Mouse (Mus musculus) C2C12 (cell line): ENCODE measurements around the gene Ttc30a2. TPM values are rescaled to one million over a fixed set of nuclear protein-coding genes. Genes with fewer than 3 reads are reported as not detected.

ENCODE experiments used
- H3K27me3 ChIP-seq: one replicate; pipeline ENCODE4 v1.6.1; 2011; ENCODE audit not compliant: control insufficient read depth, insufficient read depth, insufficient read length
- H3K36me3 ChIP-seq: one replicate; pipeline ENCODE4 v1.6.1; 2011; ENCODE audit not compliant: control insufficient read depth, insufficient read depth
- H3K4me3 ChIP-seq: one replicate; pipeline ENCODE4 v1.5.1; 2011; ENCODE audit warnings: mild to moderate bottlenecking, control low read depth; ENCODE audit not compliant: poor library complexity, insufficient read depth, severe bottlenecking
- H3K79me2 ChIP-seq: one replicate; pipeline ENCODE4 v1.6.1; 2011; ENCODE audit not compliant: control insufficient read depth, insufficient read depth
- H3K79me3 ChIP-seq: one replicate; pipeline ENCODE4 v1.6.1; 2011; ENCODE audit warnings: low read depth, control low read depth
- H3ac ChIP-seq: one replicate; pipeline ENCODE3; 2011; ENCODE audit warnings: low read depth; ENCODE audit not compliant: control insufficient read depth, insufficient read length
- CEBPB ChIP-seq: IDR thresholded peaks from one replicate; pipeline ENCODE4 v1.6.1; 2011; ENCODE audit warnings: low read depth, mild to moderate bottlenecking, control low read depth, moderate library complexity
- CTCF ChIP-seq: IDR thresholded peaks from one replicate; pipeline ENCODE4 v1.5.1; 2011; ENCODE audit not compliant: control insufficient read depth, insufficient read depth, insufficient read length
- FOSL1 ChIP-seq: IDR thresholded peaks from one replicate; pipeline ENCODE4 v1.8.0; 2011; ENCODE audit warnings: mild to moderate bottlenecking, low read length; ENCODE audit not compliant: poor library complexity, insufficient read depth, severe bottlenecking
- MAX ChIP-seq: IDR thresholded peaks from one replicate; pipeline ENCODE4 v1.6.1; 2011; ENCODE audit warnings: mild to moderate bottlenecking, control low read depth
- MYOD1 ChIP-seq: IDR thresholded peaks from one replicate; pipeline ENCODE4 v1.6.1; 2011; ENCODE audit warnings: low read depth; ENCODE audit not compliant: control insufficient read depth, insufficient read length
- MYOG ChIP-seq: IDR thresholded peaks from one replicate; pipeline ENCODE4 v1.6.1; 2011; ENCODE audit not compliant: control insufficient read depth, insufficient read length; ENCODE audit errors: extremely low read depth
- USF1 ChIP-seq: IDR thresholded peaks from one replicate; pipeline ENCODE4 v1.6.1; 2011; ENCODE audit warnings: low read depth, mild to moderate bottlenecking, control low read depth, moderate library complexity
- polyA plus RNA-seq: library from polyadenylated mRNA; unstranded; fragments of >200 nt; fragmentation: generic; extraction: Trizol; gene quantifications from one replicate; pipeline ENCODE4 v1.2.1, GENCODE M21; 2012; ENCODE audit warnings: missing spikeins

Gene Ttc30a2
- polyA plus RNA-seq, 1 experiment: 0.05 TPM

DNA sequence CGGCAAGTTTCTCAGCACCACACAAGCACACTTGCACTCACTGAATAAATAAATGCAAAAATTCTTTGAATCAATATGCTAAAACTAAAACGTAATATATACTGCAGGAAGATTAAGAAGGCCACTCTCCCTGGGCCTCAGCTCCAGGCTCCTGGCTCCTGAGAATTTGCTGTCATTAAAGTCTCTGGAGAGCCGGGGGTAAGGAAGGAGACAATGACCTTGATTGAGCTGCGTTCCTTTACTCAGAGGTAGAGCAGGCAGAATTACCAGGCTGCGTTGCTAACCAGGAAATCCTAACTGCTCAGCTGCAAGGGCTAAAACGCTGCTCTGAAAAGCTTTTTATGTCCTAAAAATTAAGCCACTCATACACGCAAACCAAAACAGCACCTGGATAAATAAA is 44.4 kb downstream of the Ttc30a2 start:
- Histone ChIP-seq H3K36me3 (no peaks in the 10 kb centered on the region), H3K79me3 (no peaks in the 10 kb centered on the region), H3K27me3 (no peaks in the 10 kb centered on the region), H3ac (no peak overlapping the region), H3K79me2 (no peaks in the 10 kb centered on the region), H3K4me3 (no peak overlapping the region)
- TF ChIP-seq CEBPB: no peak

DNA sequence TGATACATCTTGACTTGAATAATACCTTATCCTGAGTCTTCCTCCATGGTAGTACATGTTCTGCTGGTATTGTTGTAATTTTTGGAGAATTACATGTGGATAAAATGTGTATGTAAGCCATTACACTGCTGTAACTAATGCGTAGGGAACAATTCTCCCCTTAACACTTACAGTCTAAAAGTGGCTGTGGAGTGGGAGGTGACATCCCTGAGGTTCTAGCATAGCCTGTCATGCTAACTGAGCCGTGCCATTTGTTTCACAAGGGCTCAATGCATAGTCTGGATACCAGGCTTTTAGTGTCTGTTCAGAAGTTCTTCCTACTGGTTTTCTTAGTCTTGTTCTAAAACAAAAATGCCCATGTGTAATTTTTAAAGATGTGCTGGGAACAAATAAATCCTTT is 47.0 kb downstream of the Ttc30a2 start:
- Histone ChIP-seq H3K79me3 (no peaks in the 10 kb centered on the region), H3K27me3 (no peaks in the 10 kb centered on the region), H3ac (no peak overlapping the region), H3K36me3 (peaks cover 8% of the 10 kb centered on the region), H3K4me3 (no peak overlapping the region), H3K79me2 (no peaks in the 10 kb centered on the region)
- TF ChIP-seq MAX: no peak
- no peak for TF ChIP-seq CTCF
- no peak for TF ChIP-seq USF1
- TF ChIP-seq MYOG: no peak
- TF ChIP-seq CEBPB: no peak
- TF ChIP-seq FOSL1: no peak

DNA sequence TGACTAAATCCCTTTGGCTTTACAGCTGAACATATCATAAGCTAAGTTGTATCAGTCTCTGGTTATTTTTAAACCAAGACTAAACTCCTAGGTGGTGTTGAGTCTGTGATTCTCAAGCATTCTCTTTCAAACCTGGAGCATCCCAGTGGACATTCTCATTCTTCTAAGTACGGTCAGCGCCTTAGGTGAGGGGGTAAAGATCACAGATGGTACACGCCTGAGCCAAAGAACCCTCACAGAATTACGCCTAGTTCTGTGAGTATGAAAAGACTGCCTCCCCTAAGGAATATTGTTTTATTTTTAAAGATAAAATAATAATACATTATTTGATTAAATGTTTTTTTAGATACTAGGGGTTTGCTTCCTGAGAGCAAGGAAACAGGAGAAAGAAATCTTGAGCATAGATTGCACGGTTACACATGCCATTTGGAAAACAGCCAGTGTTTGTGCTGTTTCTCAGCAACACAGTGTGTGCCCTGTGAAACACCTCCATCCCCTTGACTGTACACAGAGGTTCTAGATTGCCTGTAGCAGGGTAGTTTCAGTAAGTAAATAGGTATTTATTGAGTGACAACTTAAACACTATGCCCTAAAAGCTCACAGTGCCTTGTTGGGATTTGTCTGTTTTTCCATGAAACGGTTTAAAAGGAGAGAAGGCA is 48.1 kb downstream of the Ttc30a2 start:
- no peak overlapping the region for H3K4me3 ChIP-seq
- no peaks in the 10 kb centered on the region for H3K27me3 ChIP-seq
- TF ChIP-seq USF1 (no peak), CTCF (no peak), CEBPB (no peak), MAX (no peak), MYOD1 (no peak), FOSL1 (no peak), MYOG (no peak)
- H3K79me3 ChIP-seq: no peaks in the 10 kb centered on the region
- no peaks in the 10 kb centered on the region for H3K79me2 ChIP-seq
- no peak overlapping the region for H3ac ChIP-seq
- H3K36me3 ChIP-seq: peaks cover 10% of the 10 kb centered on the region

DNA sequence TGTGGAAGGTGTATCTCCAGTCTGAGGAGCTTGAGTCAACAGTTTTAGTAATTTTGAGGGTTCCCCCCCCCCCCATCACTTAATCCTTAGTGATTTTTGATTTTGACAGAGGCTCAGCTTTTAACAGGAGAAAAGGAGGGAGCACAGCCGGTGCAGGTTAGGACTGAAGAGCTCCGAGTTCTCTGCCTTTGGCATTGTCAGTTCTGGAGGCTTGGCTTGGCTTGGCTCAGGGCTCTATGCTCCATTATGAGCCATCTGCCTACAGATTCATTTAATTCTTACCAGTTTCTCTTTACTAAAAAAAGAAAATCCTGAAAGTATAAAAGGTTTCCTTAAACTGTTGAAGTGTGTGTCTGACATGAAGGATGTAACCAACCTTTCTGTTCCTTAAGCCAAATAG is 48.8 kb downstream of the Ttc30a2 start:
- H3K36me3 ChIP-seq: peaks cover 14% of the 10 kb centered on the region
- H3K4me3 ChIP-seq: no peak overlapping the region
- no peaks in the 10 kb centered on the region for H3K79me2 ChIP-seq
- H3K79me3 ChIP-seq: no peaks in the 10 kb centered on the region
- no peak overlapping the region for H3ac ChIP-seq
- H3K27me3 ChIP-seq: no peaks in the 10 kb centered on the region
- TF ChIP-seq USF1 (no peak), MYOD1 (no peak), FOSL1 (no peak), MYOG (no peak), MAX (no peak), CTCF (no peak), CEBPB (no peak)

DNA sequence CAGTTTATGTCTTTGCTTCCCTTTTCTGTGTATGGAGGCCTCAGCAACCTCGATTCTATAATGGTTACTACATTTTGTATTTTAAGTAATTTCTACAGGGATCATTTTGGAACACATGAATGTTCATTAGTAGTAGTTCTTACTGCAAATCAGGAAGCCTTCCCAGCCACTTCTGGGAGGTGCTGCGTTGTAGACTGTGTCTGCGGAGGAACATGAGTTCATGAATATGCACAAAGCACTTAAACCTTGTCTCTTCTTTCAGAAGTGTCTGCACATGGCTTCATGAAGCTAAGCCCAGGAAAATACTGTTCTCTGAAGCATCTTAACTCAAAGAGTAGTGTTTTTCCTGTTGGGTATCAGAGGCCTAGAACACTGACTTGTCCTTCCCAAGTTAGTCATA is 50.0 kb downstream of the Ttc30a2 start:
- Histone ChIP-seq H3K4me3 (no peak overlapping the region), H3ac (no peak overlapping the region), H3K79me2 (no peaks in the 10 kb centered on the region), H3K36me3 (peaks cover 24% of the 10 kb centered on the region), H3K27me3 (no peaks in the 10 kb centered on the region), H3K79me3 (no peaks in the 10 kb centered on the region)
- TF ChIP-seq CEBPB (no peak), FOSL1 (no peak), MYOD1 (no peak), USF1 (no peak), CTCF (no peak), MAX (no peak), MYOG (no peak)

DNA sequence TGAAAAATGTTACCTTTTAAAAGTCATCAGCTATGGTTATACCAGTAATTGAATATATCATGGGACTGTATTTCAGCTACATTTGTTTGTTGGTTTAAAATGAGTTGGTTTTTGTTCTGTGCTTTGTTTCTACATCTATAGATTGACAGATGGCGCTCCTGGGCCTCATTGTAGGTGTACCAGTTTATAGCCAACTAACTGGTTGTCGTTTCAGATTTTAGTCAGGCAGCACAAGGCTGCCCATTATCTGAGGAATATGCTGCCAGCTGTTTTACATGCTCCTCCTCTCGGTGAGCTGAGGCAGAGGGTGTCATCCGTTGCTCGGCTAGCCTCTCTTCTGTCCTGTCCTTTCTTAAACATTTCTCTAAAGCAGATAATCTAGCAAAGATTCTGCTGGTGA is 51.9 kb downstream of the Ttc30a2 start:
- no peak overlapping the region for H3ac ChIP-seq
- TF ChIP-seq CEBPB: no peak
- no peak for TF ChIP-seq USF1
- TF ChIP-seq MYOD1: no peak
- no peak for TF ChIP-seq MAX
- no peak for TF ChIP-seq MYOG
- TF ChIP-seq FOSL1: no peak
- no peak for TF ChIP-seq CTCF
- H3K36me3 ChIP-seq: peaks cover 24% of the 10 kb centered on the region

More for the DNA sequence above, 51.9 kb downstream of the Ttc30a2 start:
- no peak overlapping the region for H3K4me3 ChIP-seq
- H3K79me3 ChIP-seq: no peaks in the 10 kb centered on the region
- no peaks in the 10 kb centered on the region for H3K27me3 ChIP-seq
- H3K79me2 ChIP-seq: no peaks in the 10 kb centered on the region

Other genes starting within 250 kb of the Ttc30a2 start
- gene Agps, start 146.0 kb downstream of the Ttc30a2 start, polyA plus RNA-seq: 15.4 TPM
- 0.98 TPM for gene Ttc30b, start 39.6 kb downstream of the Ttc30a2 start, polyA plus RNA-seq
- gene Ttc30a1, start 3.8 kb upstream of the Ttc30a2 start, polyA plus RNA-seq: 1.8 TPM